Mouse (Mus musculus) heart, adult 2 months (tissue): ENCODE data around the gene Camk2d. TPM values are rescaled to one million over a fixed set of nuclear protein-coding genes. Genes with fewer than 3 reads are reported as not detected.

Source experiments
- DNase-seq, 2 experiments: peaks; one replicate each; pipeline ENCODE4 v3.0.0; 2021
- H3K27ac ChIP-seq: fragments of 200-600 bp; 2 replicates; pipeline ENCODE4 v1.8.1; 2022
- H3K27me3 ChIP-seq: fragments of 200-500 bp; 2 replicates; pipeline ENCODE4 v1.6.1; 2012; ENCODE audit warnings: mild to moderate bottlenecking, low read length, inconsistent platforms, mixed read lengths; ENCODE audit not compliant: control insufficient read depth, insufficient read depth
- H3K36me3 ChIP-seq: fragments of 200-500 bp; 2 replicates; pipeline ENCODE4 v1.6.1; 2012; ENCODE audit warnings: low read length, inconsistent platforms; ENCODE audit not compliant: control insufficient read depth, insufficient read depth
- H3K4me1 ChIP-seq: fragments of 200-500 bp; 2 replicates; pipeline ENCODE4 v1.6.1; 2011; ENCODE audit warnings: low read length; ENCODE audit not compliant: control insufficient read depth, insufficient read depth
- H3K4me3 ChIP-seq: fragments of 200-600 bp; 2 replicates; pipeline ENCODE4 v1.8.1; 2022
- H3K79me2 ChIP-seq: fragments of 200-500 bp; replicated peaks from 2 replicates; pipeline ENCODE4 v1.6.1; 2012; ENCODE audit warnings: mild to moderate bottlenecking, inconsistent platforms, low read length, moderate library complexity, mixed read lengths; ENCODE audit not compliant: control insufficient read depth, insufficient read depth
- H3K9ac ChIP-seq: fragments of 200-500 bp; 2 replicates; pipeline ENCODE4 v1.6.1; 2012; ENCODE audit warnings: low read depth, mild to moderate bottlenecking, control low read depth, inconsistent platforms, low read length, mixed read lengths
- CTCF ChIP-seq: fragments of 200-600 bp; IDR thresholded peaks from 2 replicates; pipeline ENCODE4 v1.8.1; 2022; ENCODE audit warnings: antibody characterized with exemption, mild to moderate bottlenecking, moderate library complexity
- EP300 ChIP-seq: fragments of 200-500 bp; IDR thresholded peaks from 2 replicates; pipeline ENCODE4 v1.6.1; 2011; ENCODE audit warnings: low read depth, low read length, control low read depth; ENCODE audit not compliant: insufficient read depth
- POLR2A ChIP-seq: fragments of 200-500 bp; IDR thresholded peaks from 2 replicates; pipeline ENCODE4 v1.6.1; 2011; ENCODE audit warnings: mild to moderate bottlenecking, low read depth, low read length, control low read depth; ENCODE audit not compliant: insufficient read depth
- WGBS: fragments of 180-500 bp; shearing (Covaris S2); methylation state at CpG from one replicate; pipeline ENCODE4 v1.1.7; 2018; 5-methylcytosine and 5-hydroxymethylcytosine counted together
- intact Hi-C: fragments of 180-260 bp; cut with DNase I; formaldehyde crosslinking; loops from one replicate; pipeline ENCODE4 v1.15.1; 2025
- polyA plus RNA-seq: library from polyadenylated mRNA; depleted of rRNA; stranded (reverse); fragments of >200 nt; gene quantifications from 2 replicates; pipeline ENCODE4 v1.2.3, GENCODE M21; 2012; rRNA removed
- total RNA-seq, 2 experiments: library from RNA; stranded (reverse); gene quantifications; 2 replicates each; pipeline ENCODE4 v1.2.3; 2021

Camk2d gene
- total and polyA plus RNA-seq, 3 experiments = 131 to 135 (median 133) TPM

DNA sequence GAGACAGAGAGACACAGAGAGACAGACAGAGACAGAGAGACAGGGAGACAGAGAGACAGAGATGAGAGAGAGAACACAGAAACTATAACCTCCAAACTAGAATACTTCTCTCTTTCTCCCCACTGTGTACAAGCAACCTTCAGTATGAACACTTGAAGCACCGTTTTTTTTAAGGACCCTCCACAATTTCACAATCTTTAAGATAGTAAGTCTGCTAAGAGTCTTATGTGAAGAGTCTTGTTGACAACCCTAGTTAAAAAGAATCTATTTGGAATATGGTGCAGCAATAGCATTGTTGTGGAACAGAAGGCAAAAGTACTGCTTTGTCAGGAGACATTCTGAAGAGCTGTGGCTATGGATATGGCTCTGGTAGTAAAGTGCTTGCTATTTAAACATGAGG lies 274.6 kb downstream of the Camk2d start:
- Histone ChIP-seq H3K27me3 (no peaks in the 10 kb centered on the region), H3K9ac (no peak overlapping the region), H3K4me3 (no peak overlapping the region), H3K79me2 (no peaks in the 10 kb centered on the region), H3K4me1 (no peaks in the 10 kb centered on the region), H3K36me3 (no peaks in the 10 kb centered on the region), H3K27ac (no peak overlapping the region)
- no peak for DNase-seq
- intact Hi-C loops = no loop called here
- WGBS = 55% methylated on average over 1 of the region's 1 CpGs
- no peak for TF ChIP-seq EP300
- no peak for TF ChIP-seq CTCF
- no peak for TF ChIP-seq POLR2A

DNA sequence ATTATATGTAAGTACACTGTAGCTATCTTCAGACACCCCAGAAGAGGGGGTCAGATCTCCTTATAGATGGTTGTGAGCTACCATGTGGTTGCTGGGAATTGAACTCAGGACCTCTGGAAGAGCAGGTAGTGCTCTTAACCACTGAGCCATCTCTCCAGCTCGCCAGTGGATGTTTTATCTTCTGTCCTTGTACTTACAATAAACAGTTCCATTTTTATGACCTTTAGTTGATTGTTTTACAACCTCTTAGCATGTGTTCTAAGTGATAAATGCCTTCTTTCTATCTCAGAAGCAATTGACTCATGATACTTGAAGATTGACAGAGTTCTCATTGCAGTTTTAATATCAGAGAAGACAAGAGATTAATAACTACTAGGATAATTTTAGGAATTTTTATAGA lies 282.1 kb downstream of the Camk2d start:
- 49% methylated on average over 1 of the region's 1 CpGs for WGBS
- Histone ChIP-seq H3K4me1 (no peaks in the 10 kb centered on the region), H3K4me3 (no peak overlapping the region), H3K27me3 (no peaks in the 10 kb centered on the region), H3K27ac (no peak overlapping the region), H3K36me3 (no peaks in the 10 kb centered on the region), H3K9ac (no peak overlapping the region), H3K79me2 (no peaks in the 10 kb centered on the region)
- DNase-seq = no peak
- intact Hi-C loops = no loop called here
- TF ChIP-seq CTCF = no peak
- no peak for TF ChIP-seq POLR2A
- TF ChIP-seq EP300 = no peak

DNA sequence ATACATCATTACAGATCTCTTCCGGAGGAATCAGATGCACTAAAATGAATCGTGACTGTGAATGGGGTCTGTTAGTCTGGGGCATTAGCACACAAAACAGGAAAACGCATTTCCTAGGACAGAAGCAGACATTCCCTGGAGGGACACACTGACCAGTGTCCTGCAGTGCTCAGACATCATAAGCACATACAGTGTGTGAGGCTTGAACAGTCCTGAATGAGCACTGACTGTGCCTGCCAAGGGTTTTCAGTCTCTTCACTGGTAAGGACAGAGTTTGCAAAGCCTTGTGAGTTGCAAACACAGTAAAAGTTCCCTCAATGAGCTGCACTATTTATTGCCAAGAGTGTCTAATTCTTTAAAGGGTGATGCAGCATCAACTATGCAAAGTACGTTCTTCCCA lies 290.0 kb downstream of the Camk2d start:
- Histone ChIP-seq H3K79me2 (no peaks in the 10 kb centered on the region), H3K9ac (no peak overlapping the region), H3K4me3 (no peak overlapping the region), H3K4me1 (no peaks in the 10 kb centered on the region), H3K27ac (no peak overlapping the region), H3K27me3 (no peaks in the 10 kb centered on the region), H3K36me3 (no peaks in the 10 kb centered on the region)
- WGBS = 67% methylated on average over 4 of the region's 4 CpGs
- DNase-seq = no peak
- intact Hi-C loops = no loop called here
- no peak for TF ChIP-seq EP300
- TF ChIP-seq POLR2A = no peak

DNA sequence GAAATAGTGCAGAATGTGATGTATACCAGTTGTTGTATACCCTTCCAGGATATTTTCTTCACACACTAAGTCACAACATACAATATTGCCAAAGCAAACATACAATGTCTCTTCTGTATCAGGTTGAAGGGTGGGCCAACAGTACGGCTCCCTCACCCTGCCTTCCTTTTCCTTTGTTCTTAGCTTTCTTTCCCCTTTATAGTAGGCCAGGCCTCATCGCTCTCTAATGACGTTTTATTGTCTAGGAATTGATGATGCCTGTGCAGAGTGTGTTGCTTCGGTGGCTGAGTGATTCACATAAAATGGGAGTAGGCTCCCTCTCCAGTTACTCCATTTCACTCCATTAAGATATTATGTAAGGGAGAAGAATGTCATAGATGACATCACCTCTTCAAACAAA lies 290.5 kb downstream of the Camk2d start:
- DNase-seq = no peak
- H3K79me2 ChIP-seq = no peaks in the 10 kb centered on the region
- H3K27me3 ChIP-seq = no peaks in the 10 kb centered on the region
- intact Hi-C loops = no loop called here
- H3K4me3 ChIP-seq = no peak overlapping the region
- no peak overlapping the region for H3K27ac ChIP-seq
- no peaks in the 10 kb centered on the region for H3K36me3 ChIP-seq
- no peak for TF ChIP-seq EP300
- TF ChIP-seq POLR2A = no peak
- no peak for TF ChIP-seq CTCF
- H3K4me1 ChIP-seq = no peaks in the 10 kb centered on the region
- 73% methylated on average over 4 of the region's 4 CpGs for WGBS
- H3K9ac ChIP-seq = no peak overlapping the region

Other genes starting within 250 kb of the Camk2d start
- under 1 TPM; 0.39 to 0.68 TPM for gene Arsj, start 232.6 kb upstream of the Camk2d start, total RNA-seq
- 0.33 and 0.47 TPM in 2 replicates for gene Arsj, start 232.6 kb upstream of the Camk2d start, polyA plus RNA-seq